Mouse (Mus musculus): ENCODE measurements around the gene Timd2. TPM values are rescaled to one million over a fixed set of nuclear protein-coding genes. Genes with fewer than 3 reads are reported as not detected.
"Not testable (repeated sequence)": the region's sequence is repeated elsewhere in the genome, so short reads cannot be mapped to it uniquely, and the experiment has no call there.

The Timd2 gene
- polyA plus RNA-seq (2016; fragmentation: Nextera tagmentation; extraction: Ambion mirVana) = not detected in 2 replicates

GRCm38 (mm10) chr11:46706664-46707356, at the start of gene Timd2:
Gene Timd2, minus strand, starts transcription at chr11:46707061.
- H3K9ac ChIP-seq = no peak within 1 kb of the TSS
- H3K4me1 ChIP-seq = no peaks in the 10 kb centered on the region
- 84% methylated on average over 6 of the region's 6 CpGs for WGBS

GRCm38 (mm10) chr11:46755714-46756113, 48.9 kb upstream of the Timd2 start:
- not testable (repeated sequence) for H3K9me3 ChIP-seq; H3K27ac ChIP-seq; H3K4me3 ChIP-seq; H3K9ac ChIP-seq; H3K27me3 ChIP-seq (replicated peaks); H3K36me3 ChIP-seq; ATAC-seq (ENCODE audit: low FRiP score, low read depth); H3K4me1 ChIP-seq; H3K4me2 ChIP-seq (replicated peaks)
- 88% methylated on average over 6 of the region's 6 CpGs for WGBS

More at GRCm38 (mm10) chr11:46706664-46707356, at the start of gene Timd2:
- Histone ChIP-seq H3K9me3 (no peaks in the 10 kb centered on the region), H3K4me2 (replicated peaks) (no peak within 1 kb of the TSS), H3K27me3 (replicated peaks) (no peaks in the 10 kb centered on the region), H3K27ac (no peak within 1 kb of the TSS), H3K4me3 (no peak within 1 kb of the TSS), H3K36me3 (no peaks in the 10 kb centered on the region)
- ATAC-seq (ENCODE audit: low FRiP score, low read depth) = no peak

GRCm38 (mm10) chr11:46754669-46755068, 47.8 kb upstream of the Timd2 start:
- H3K36me3 ChIP-seq = no peaks in the 10 kb centered on the region
- WGBS = 67% methylated on average over 4 of the region's 4 CpGs
- no peak overlapping the region for H3K27ac ChIP-seq
- no peaks in the 10 kb centered on the region for H3K4me1 ChIP-seq
- no peak overlapping the region for H3K4me2 ChIP-seq (replicated peaks)
- no peak overlapping the region for H3K4me3 ChIP-seq
- no peaks in the 10 kb centered on the region for H3K27me3 ChIP-seq (replicated peaks)
- H3K9me3 ChIP-seq = no peaks in the 10 kb centered on the region
- no peak overlapping the region for H3K9ac ChIP-seq
- ATAC-seq (ENCODE audit: low FRiP score, low read depth) = peak; percentile 56

GRCm38 (mm10) chr11:46753662-46754061, 46.8 kb upstream of the Timd2 start:
- no peaks in the 10 kb centered on the region for H3K9me3 ChIP-seq
- 72% methylated on average over 2 of the region's 2 CpGs for WGBS
- H3K4me1 ChIP-seq = no peaks in the 10 kb centered on the region
- ATAC-seq (ENCODE audit: low FRiP score, low read depth) = no peak
- no peak overlapping the region for H3K9ac ChIP-seq
- H3K4me2 ChIP-seq (replicated peaks) = no peak overlapping the region
- H3K36me3 ChIP-seq = no peaks in the 10 kb centered on the region
- H3K27me3 ChIP-seq (replicated peaks) = no peaks in the 10 kb centered on the region
- no peak overlapping the region for H3K27ac ChIP-seq
- no peak overlapping the region for H3K4me3 ChIP-seq

- Histone ChIP-seq H3K4me3 (no peak overlapping the region), H3K27me3 (replicated peaks) (no peaks in the 10 kb centered on the region), H3K4me2 (replicated peaks) (no peak overlapping the region), H3K9ac (no peak overlapping the region), H3K4me1 (no peaks in the 10 kb centered on the region), H3K27ac (no peak overlapping the region), H3K9me3 (no peaks in the 10 kb centered on the region), H3K36me3 (no peaks in the 10 kb centered on the region)
- ATAC-seq (ENCODE audit: low FRiP score, low read depth) = no peak
- 72% methylated on average over 2 of the region's 2 CpGs for WGBS
Observed at GRCm38 (mm10) chr11:46747996-46748395, 41.1 kb upstream of the Timd2 start.

GRCm38 (mm10) chr11:46741716-46742115, 34.9 kb upstream of the Timd2 start:
- no peak overlapping the region for H3K9ac ChIP-seq
- H3K9me3 ChIP-seq = no peaks in the 10 kb centered on the region
- H3K4me2 ChIP-seq (replicated peaks) = no peak overlapping the region
- no peak overlapping the region for H3K4me3 ChIP-seq
- no peak for ATAC-seq (ENCODE audit: low FRiP score, low read depth)
- H3K4me1 ChIP-seq = no peaks in the 10 kb centered on the region
- H3K36me3 ChIP-seq = no peaks in the 10 kb centered on the region
- H3K27ac ChIP-seq = no peak overlapping the region
- H3K27me3 ChIP-seq (replicated peaks) = no peaks in the 10 kb centered on the region
- 82% methylated on average over 3 of the region's 3 CpGs for WGBS

- no peaks in the 10 kb centered on the region for H3K27me3 ChIP-seq (replicated peaks)
- 89% methylated on average over 4 of the region's 4 CpGs for WGBS
- H3K4me3 ChIP-seq = no peak overlapping the region
- no peaks in the 10 kb centered on the region for H3K36me3 ChIP-seq
- H3K9me3 ChIP-seq = no peaks in the 10 kb centered on the region
- H3K27ac ChIP-seq = no peak overlapping the region
- no peak overlapping the region for H3K4me2 ChIP-seq (replicated peaks)
- H3K9ac ChIP-seq = no peak overlapping the region
- ATAC-seq (ENCODE audit: low FRiP score, low read depth) = no peak
- H3K4me1 ChIP-seq = no peaks in the 10 kb centered on the region
Observed at GRCm38 (mm10) chr11:46740886-46741285, 34.0 kb upstream of the Timd2 start.

GRCm38 (mm10) chr11:46739501-46739900, 32.6 kb upstream of the Timd2 start:
- WGBS = 93% methylated on average over 4 of the region's 4 CpGs

GRCm38 (mm10) chr11:46735076-46735475, 28.2 kb upstream of the Timd2 start, which contains the start of gene Havcr1:
Gene Havcr1, plus strand, starts transcription at chr11:46735080.
- not testable (repeated sequence) for H3K9me3 ChIP-seq; H3K36me3 ChIP-seq; H3K4me3 ChIP-seq; H3K27me3 ChIP-seq (replicated peaks); H3K4me2 ChIP-seq (replicated peaks); H3K4me1 ChIP-seq; H3K9ac ChIP-seq; H3K27ac ChIP-seq; ATAC-seq (ENCODE audit: low FRiP score, low read depth)
- WGBS = 100% methylated on average over 1 of the region's 1 CpGs

More at GRCm38 (mm10) chr11:46739501-46739900, 32.6 kb upstream of the Timd2 start:
- no peak for ATAC-seq (ENCODE audit: low FRiP score, low read depth)
- Histone ChIP-seq H3K36me3 (no peaks in the 10 kb centered on the region), H3K4me2 (replicated peaks) (no peak overlapping the region), H3K9ac (no peak overlapping the region), H3K27ac (no peak overlapping the region), H3K4me3 (no peak overlapping the region), H3K27me3 (replicated peaks) (no peaks in the 10 kb centered on the region), H3K9me3 (no peaks in the 10 kb centered on the region), H3K4me1 (no peaks in the 10 kb centered on the region)

GRCm38 (mm10) chr11:46734617-46735016, 27.8 kb upstream of the Timd2 start:
- H3K4me3 ChIP-seq = no peak overlapping the region
- no peaks in the 10 kb centered on the region for H3K9me3 ChIP-seq
- no peak for ATAC-seq (ENCODE audit: low FRiP score, low read depth)
- no peaks in the 10 kb centered on the region for H3K27me3 ChIP-seq (replicated peaks)
- no peak overlapping the region for H3K27ac ChIP-seq
- no peaks in the 10 kb centered on the region for H3K4me1 ChIP-seq
- no peaks in the 10 kb centered on the region for H3K36me3 ChIP-seq
- WGBS = 70% methylated on average over 1 of the region's 1 CpGs
- no peak overlapping the region for H3K4me2 ChIP-seq (replicated peaks)
- no peak overlapping the region for H3K9ac ChIP-seq

GRCm38 (mm10) chr11:46733242-46733789, 26.5 kb upstream of the Timd2 start:
- 67% methylated on average over 6 of the region's 6 CpGs for WGBS
- no peak overlapping the region for H3K4me2 ChIP-seq (replicated peaks)
- ATAC-seq (ENCODE audit: low FRiP score, low read depth) = no peak
- no peaks in the 10 kb centered on the region for H3K9me3 ChIP-seq
- no peak overlapping the region for H3K9ac ChIP-seq
- no peaks in the 10 kb centered on the region for H3K36me3 ChIP-seq
- no peak overlapping the region for H3K4me3 ChIP-seq
- H3K4me1 ChIP-seq = no peaks in the 10 kb centered on the region
- H3K27ac ChIP-seq = no peak overlapping the region
- H3K27me3 ChIP-seq (replicated peaks) = no peaks in the 10 kb centered on the region

GRCm38 (mm10) chr11:46731541-46732070, 24.7 kb upstream of the Timd2 start:
- 89% methylated on average over 11 of the region's 11 CpGs for WGBS
- Histone ChIP-seq H3K36me3 (no peaks in the 10 kb centered on the region), H3K4me1 (no peaks in the 10 kb centered on the region), H3K9ac (no peak overlapping the region), H3K4me3 (no peak overlapping the region), H3K27me3 (replicated peaks) (no peaks in the 10 kb centered on the region), H3K4me2 (replicated peaks) (no peak overlapping the region), H3K9me3 (no peaks in the 10 kb centered on the region), H3K27ac (no peak overlapping the region)
- no peak for ATAC-seq (ENCODE audit: low FRiP score, low read depth)

GRCm38 (mm10) chr11:46698830-46699229, 8.0 kb downstream of the Timd2 start:
- no peak for ATAC-seq (ENCODE audit: low FRiP score, low read depth)
- WGBS = 88% methylated on average over 5 of the region's 5 CpGs
- Histone ChIP-seq H3K27me3 (replicated peaks) (no peaks in the 10 kb centered on the region), H3K4me1 (no peaks in the 10 kb centered on the region), H3K9me3 (no peaks in the 10 kb centered on the region), H3K36me3 (no peaks in the 10 kb centered on the region), H3K4me3 (no peak overlapping the region), H3K4me2 (replicated peaks) (no peak overlapping the region), H3K9ac (no peak overlapping the region), H3K27ac (no peak overlapping the region)
